Mouse (Mus musculus) heart, adult 2 months (tissue): ENCODE measurements around the gene Kif1c. TPM values are rescaled to one million over a fixed set of nuclear protein-coding genes. Genes with fewer than 3 reads are reported as not detected.
A peak's percentile ranks its signal among the peaks of the same experiment; 100 is the strongest.

Source experiments
- DNase-seq, 2 experiments: peaks; one replicate each; pipeline ENCODE4 v3.0.0; 2021
- H3K27ac ChIP-seq: fragments of 200-600 bp; 2 replicates; pipeline ENCODE4 v1.8.1; 2022
- H3K27me3 ChIP-seq: fragments of 200-500 bp; 2 replicates; pipeline ENCODE4 v1.6.1; 2012; ENCODE audit warnings: mild to moderate bottlenecking, low read length, inconsistent platforms, mixed read lengths; ENCODE audit not compliant: control insufficient read depth, insufficient read depth
- H3K36me3 ChIP-seq: fragments of 200-500 bp; 2 replicates; pipeline ENCODE4 v1.6.1; 2012; ENCODE audit warnings: low read length, inconsistent platforms; ENCODE audit not compliant: control insufficient read depth, insufficient read depth
- H3K4me1 ChIP-seq: fragments of 200-500 bp; 2 replicates; pipeline ENCODE4 v1.6.1; 2011; ENCODE audit warnings: low read length; ENCODE audit not compliant: control insufficient read depth, insufficient read depth
- H3K4me3 ChIP-seq: fragments of 200-600 bp; 2 replicates; pipeline ENCODE4 v1.8.1; 2022
- H3K79me2 ChIP-seq: fragments of 200-500 bp; replicated peaks from 2 replicates; pipeline ENCODE4 v1.6.1; 2012; ENCODE audit warnings: mild to moderate bottlenecking, inconsistent platforms, low read length, moderate library complexity, mixed read lengths; ENCODE audit not compliant: control insufficient read depth, insufficient read depth
- H3K9ac ChIP-seq: fragments of 200-500 bp; 2 replicates; pipeline ENCODE4 v1.6.1; 2012; ENCODE audit warnings: low read depth, mild to moderate bottlenecking, control low read depth, inconsistent platforms, low read length, mixed read lengths
- CTCF ChIP-seq: fragments of 200-600 bp; IDR thresholded peaks from 2 replicates; pipeline ENCODE4 v1.8.1; 2022; ENCODE audit warnings: antibody characterized with exemption, mild to moderate bottlenecking, moderate library complexity
- EP300 ChIP-seq: fragments of 200-500 bp; IDR thresholded peaks from 2 replicates; pipeline ENCODE4 v1.6.1; 2011; ENCODE audit warnings: low read depth, low read length, control low read depth; ENCODE audit not compliant: insufficient read depth
- POLR2A ChIP-seq: fragments of 200-500 bp; IDR thresholded peaks from 2 replicates; pipeline ENCODE4 v1.6.1; 2011; ENCODE audit warnings: mild to moderate bottlenecking, low read depth, low read length, control low read depth; ENCODE audit not compliant: insufficient read depth
- WGBS: fragments of 180-500 bp; shearing (Covaris S2); methylation state at CpG from one replicate; pipeline ENCODE4 v1.1.7; 2018; 5-methylcytosine and 5-hydroxymethylcytosine counted together
- intact Hi-C: fragments of 180-260 bp; cut with DNase I; formaldehyde crosslinking; loops from one replicate; pipeline ENCODE4 v1.15.1; 2025
- polyA plus RNA-seq: library from polyadenylated mRNA; depleted of rRNA; stranded (reverse); fragments of >200 nt; gene quantifications from 2 replicates; pipeline ENCODE4 v1.2.3, GENCODE M21; 2012
- total RNA-seq, 2 experiments: library from RNA; stranded (reverse); gene quantifications; 2 replicates each; pipeline ENCODE4 v1.2.3; 2021

Gene Kif1c
- total and polyA plus RNA-seq, 3 experiments = 153 to 524 (median 477) TPM

GRCm38 (mm10) chr11:70674501-70674900 lies 25.8 kb upstream of the Kif1c start:
- Histone ChIP-seq H3K9ac (no peak overlapping the region), H3K79me2 (no peaks in the 10 kb centered on the region), H3K36me3 (no peaks in the 10 kb centered on the region; the same call in 1 of the 2 replicates), H3K4me3 (no peak overlapping the region), H3K4me1 (no peaks in the 10 kb centered on the region), H3K27ac (no peak overlapping the region), H3K27me3 (no peaks in the 10 kb centered on the region)
- no peak for DNase-seq
- WGBS = 78% methylated on average over 11 of the region's 11 CpGs
- intact Hi-C loops = no loop called here
- TF ChIP-seq POLR2A (no peak), CTCF (no peak), EP300 (no peak)

GRCm38 (mm10) chr11:70678092-70678491 lies 22.3 kb upstream of the Kif1c start:
- no peak for TF ChIP-seq EP300
- TF ChIP-seq POLR2A = no peak
- TF ChIP-seq CTCF = no peak
- H3K79me2 ChIP-seq = no peaks in the 10 kb centered on the region
- H3K27me3 ChIP-seq = no peaks in the 10 kb centered on the region
- H3K9ac ChIP-seq = no peak overlapping the region
- DNase-seq = no peak
- intact Hi-C loops = no loop called here
- H3K27ac ChIP-seq = no peak overlapping the region
- H3K4me3 ChIP-seq = no peak overlapping the region
- 88% methylated on average over 9 of the region's 9 CpGs for WGBS
- peaks cover 1% of the 10 kb centered on the region for H3K4me1 ChIP-seq
- H3K36me3 ChIP-seq = no peaks in the 10 kb centered on the region; the same call in 1 of the 2 replicates

GRCm38 (mm10) chr11:70678576-70678975 lies 21.8 kb upstream of the Kif1c start:
- no peak for TF ChIP-seq POLR2A
- no peak for TF ChIP-seq EP300
- TF ChIP-seq CTCF = no peak
- 93% methylated on average over 2 of the region's 2 CpGs for WGBS
- Histone ChIP-seq H3K4me1 (peaks cover 1% of the 10 kb centered on the region), H3K27me3 (no peaks in the 10 kb centered on the region), H3K36me3 (no peaks in the 10 kb centered on the region; the same call in 1 of the 2 replicates), H3K9ac (no peak overlapping the region), H3K79me2 (no peaks in the 10 kb centered on the region), H3K4me3 (no peak overlapping the region), H3K27ac (no peak overlapping the region)
- DNase-seq = no peak
- intact Hi-C loops = no loop called here

GRCm38 (mm10) chr11:70679361-70679760 lies 21.0 kb upstream of the Kif1c start:
- no peak for TF ChIP-seq EP300
- TF ChIP-seq CTCF = no peak
- TF ChIP-seq POLR2A = no peak
- DNase-seq = no peak
- Histone ChIP-seq H3K79me2 (no peaks in the 10 kb centered on the region), H3K27ac (no peak overlapping the region), H3K9ac (no peak overlapping the region), H3K36me3 (no peaks in the 10 kb centered on the region), H3K4me1 (peaks cover 1% of the 10 kb centered on the region), H3K27me3 (no peaks in the 10 kb centered on the region), H3K4me3 (no peak overlapping the region)
- WGBS = 91% methylated on average over 8 of the region's 8 CpGs
- intact Hi-C loops = no loop called here

- Histone ChIP-seq H3K27ac (no peak overlapping the region), H3K36me3 (no peaks in the 10 kb centered on the region), H3K9ac (no peak overlapping the region), H3K79me2 (no peaks in the 10 kb centered on the region), H3K4me3 (no peak overlapping the region), H3K4me1 (peaks cover 1% of the 10 kb centered on the region), H3K27me3 (no peaks in the 10 kb centered on the region)
- intact Hi-C loops = no loop called here
- DNase-seq = peak in 1 of 2 experiments; percentile 55
- WGBS = 85% methylated on average over 8 of the region's 8 CpGs
- no peak for TF ChIP-seq POLR2A
- no peak for TF ChIP-seq EP300
- TF ChIP-seq CTCF = no peak
These were observed 20.5 kb upstream of the Kif1c start for GRCm38 (mm10) chr11:70679894-70680293.

- no peak overlapping the region for H3K27ac ChIP-seq
- TF ChIP-seq CTCF (no peak), POLR2A (no peak), EP300 (no peak)
- H3K36me3 ChIP-seq = no peaks in the 10 kb centered on the region
- DNase-seq = no peak
- no peaks in the 10 kb centered on the region for H3K27me3 ChIP-seq
- peaks cover 1% of the 10 kb centered on the region for H3K4me1 ChIP-seq
- H3K79me2 ChIP-seq = no peaks in the 10 kb centered on the region
- intact Hi-C loops = no loop called here
- no peak overlapping the region for H3K9ac ChIP-seq
- WGBS = 79% methylated on average over 12 of the region's 12 CpGs
- H3K4me3 ChIP-seq = no peak overlapping the region
These were observed 19.2 kb upstream of the Kif1c start for GRCm38 (mm10) chr11:70681170-70681569.
